Mouse (Mus musculus) brain, embryonic 18.5 days (tissue): ENCODE measurements around the gene Crip1.

Experiments used
- DNase-seq: peaks from one replicate; pipeline ENCODE4 v3.0.0-alpha.2; 2012; ENCODE audit warnings: low read depth, low spot score

The Crip1 gene

GRCm38 (mm10) chr12:113145591-113145990 is 525 bp upstream of the Crip1 start:
- DNase-seq = no peak

- DNase-seq = no peak
Measured at GRCm38 (mm10) chr12:113147481-113147880, 1.4 kb downstream of the Crip1 start.

- no peak for DNase-seq
Measured at GRCm38 (mm10) chr12:113148381-113149035, 2.4 kb downstream of the Crip1 start.

GRCm38 (mm10) chr12:113149341-113149740 is 3.2 kb downstream of the Crip1 start:
- no peak for DNase-seq

GRCm38 (mm10) chr12:113149896-113150295 is 3.8 kb downstream of the Crip1 start:
- no peak for DNase-seq

- no peak for DNase-seq
Measured at GRCm38 (mm10) chr12:113150591-113150990, 4.5 kb downstream of the Crip1 start.

- DNase-seq = no peak
Measured at GRCm38 (mm10) chr12:113151046-113151445, 4.9 kb downstream of the Crip1 start.

GRCm38 (mm10) chr12:113151661-113152271 is 5.7 kb downstream of the Crip1 start:
- no peak for DNase-seq

- DNase-seq = no peak
Measured at GRCm38 (mm10) chr12:113152272-113152661, 6.2 kb downstream of the Crip1 start.

- no peak for DNase-seq
Measured at GRCm38 (mm10) chr12:113152991-113153525, 6.9 kb downstream of the Crip1 start.

GRCm38 (mm10) chr12:113153971-113154370 is 7.9 kb downstream of the Crip1 start:
- DNase-seq = no peak

- DNase-seq = no peak
Measured at GRCm38 (mm10) chr12:113154747-113155075, 8.6 kb downstream of the Crip1 start.

GRCm38 (mm10) chr12:113155076-113155771 is 9.1 kb downstream of the Crip1 start:
- DNase-seq = no peak

- peak; percentile 99 for DNase-seq
Measured at GRCm38 (mm10) chr12:113155887-113156539, 9.9 kb downstream of the Crip1 start, which contains the start of gene Tedc1. Tedc1 (plus strand) TSS chr12:113156421.

GRCm38 (mm10) chr12:113156540-113156929 is 10.4 kb downstream of the Crip1 start:
- DNase-seq = no peak

- no peak for DNase-seq
Measured at GRCm38 (mm10) chr12:113157002-113157401, 10.9 kb downstream of the Crip1 start.

GRCm38 (mm10) chr12:113157521-113157920 is 11.4 kb downstream of the Crip1 start:
- DNase-seq = no peak

- no peak for DNase-seq
Measured at GRCm38 (mm10) chr12:113157971-113158370, 11.9 kb downstream of the Crip1 start.

- no peak for DNase-seq
Measured at GRCm38 (mm10) chr12:113163561-113164006, 17.5 kb downstream of the Crip1 start.

GRCm38 (mm10) chr12:113168031-113168536 is 22.0 kb downstream of the Crip1 start:
- no peak for DNase-seq

GRCm38 (mm10) chr12:113176960-113177725 is 31.0 kb downstream of the Crip1 start:
- DNase-seq = no peak
